Mouse (Mus musculus): ENCODE measurements around the gene Cbx8.

- TF ChIP-seq POLR2A (IDR thresholded peaks at IDR 0.05; ENCODE audit: borderline replicate concordance, extremely low read depth, low read depth, low read length) (peak; percentile 94; the same call in 1 of the 2 replicates), CTCF (IDR thresholded peaks at IDR 0.05; ENCODE audit: insufficient read depth, low read length) (no peak)
Measured at GRCm38 (mm10) chr11:119040600-119041324, at the start of gene Cbx8.
